Mouse (Mus musculus): Measurements from ENCODE around the gene Pik3r1.

DNA sequence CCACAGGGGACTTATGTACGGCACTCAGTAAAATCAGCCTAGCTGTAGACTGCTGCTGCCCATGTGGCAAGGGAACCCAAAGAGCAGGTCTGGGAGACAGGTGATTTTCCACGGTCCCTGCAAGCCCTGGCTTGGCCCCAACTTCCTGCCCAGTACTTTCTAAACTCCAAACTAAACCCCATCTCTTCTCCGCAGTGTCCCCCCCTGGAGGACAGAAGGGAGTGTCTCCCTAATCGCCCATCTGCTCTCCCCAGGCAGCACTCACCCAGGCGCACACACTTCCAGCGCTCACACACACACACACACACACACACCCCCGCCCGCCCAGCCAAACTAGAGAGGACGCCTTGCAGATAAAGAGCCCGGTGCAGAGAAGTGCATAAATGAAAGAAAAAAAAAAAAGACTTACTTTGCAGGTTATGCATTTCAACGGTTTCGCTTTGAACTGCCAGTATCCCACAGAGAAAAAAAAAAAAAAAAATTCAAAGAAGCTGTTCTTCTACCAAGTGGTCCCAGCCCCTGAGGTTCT, 74.0 kb downstream of the Pik3r1 start:
- peak; percentile 78 for TF ChIP-seq CTCF (IDR thresholded peaks at IDR 0.05; ENCODE audit: low read depth)
- TF ChIP-seq EP300 (IDR thresholded peaks at IDR 0.05; ENCODE audit: low read depth): peak; percentile 57; the same call in 1 of the 2 replicates

All from liver, postnatal 0 days (tissue).